Comparison of ENCODE assay signal across 28 mouse cellular contexts in genomic region chr10:122823642-122824041, GRCm38 (mm10).
"Had no signal": no experiment of that assay in that cellular context is flagged by ENCODE, and none has a peak within 500 bp of the region (broad histone marks: within the 10 kb centered on the region; RNA-seq: fewer than 3 reads in every experiment).

No protein-coding gene starts in this region.

- ATAC-seq: hindbrain, embryonic 16.5 days; inflammation-experienced regulatory T-cells, adult 6 months; intestine, embryonic 15.5 days; intestine, postnatal 0 days; liver, postnatal 0 days had no signal

- H3K9ac ChIP-seq: heart, embryonic 13.5 days; heart, embryonic 15.5 days; hindbrain, embryonic 12.5 days; hindbrain, embryonic 14.5 days; intestine, embryonic 15.5 days; limb, embryonic 13.5 days; liver, embryonic 13.5 days; liver, embryonic 15.5 days; liver, postnatal 0 days had no signal

- H3K4me2 ChIP-seq: heart, embryonic 11.5 days; heart, embryonic 13.5 days; heart, embryonic 15.5 days; hindbrain, embryonic 12.5 days; hindbrain, embryonic 14.5 days; intestine, embryonic 15.5 days; limb, embryonic 13.5 days; liver, embryonic 11.5 days; liver, embryonic 13.5 days; liver, embryonic 15.5 days had no signal

- H3K36me3 ChIP-seq: heart, embryonic 13.5 days; heart, embryonic 15.5 days; hindbrain, embryonic 10.5 days; hindbrain, embryonic 12.5 days; intestine, embryonic 15.5 days; limb, embryonic 13.5 days; liver, embryonic 13.5 days; liver, embryonic 15.5 days had no signal

- H3K27ac ChIP-seq: gastrocnemius, adult 2 months; heart, adult 2 months; heart, embryonic 13.5 days; heart, embryonic 15.5 days; hindbrain, embryonic 10.5 days; hindbrain, embryonic 12.5 days; hindbrain, embryonic 14.5 days; intestine, embryonic 15.5 days; layer of hippocampus, adult 2 months; left cerebral cortex, adult 2 months; limb, embryonic 13.5 days; liver, embryonic 13.5 days; liver, embryonic 15.5 days had no signal

- DNase-seq: gastrocnemius, adult 2 months; gastrocnemius, postnatal 25 days; heart, adult 2 months; heart, postnatal 14 days; heart, postnatal 4 days; kidney, adult 18-20 months; kidney, adult 8-10 months; kidney, postnatal 10 days; kidney, postnatal 25 days; kidney, postnatal 4 days; liver; liver, embryonic 13.5 days; liver, postnatal 0 days had no signal

- H3K27me3 ChIP-seq: heart, embryonic 13.5 days; heart, embryonic 15.5 days; hindbrain, embryonic 12.5 days; intestine, embryonic 15.5 days; limb, embryonic 13.5 days; liver, embryonic 13.5 days; liver, embryonic 15.5 days had no signal

- H3K9me3 ChIP-seq: heart, embryonic 13.5 days; heart, embryonic 15.5 days; hindbrain, embryonic 10.5 days; hindbrain, embryonic 12.5 days; intestine, embryonic 15.5 days; limb, embryonic 13.5 days; liver, embryonic 13.5 days; liver, embryonic 15.5 days had no signal

- H3K4me3 ChIP-seq: gastrocnemius, adult 2 months; heart, adult 2 months; heart, embryonic 13.5 days; heart, embryonic 15.5 days; hindbrain, embryonic 10.5 days; hindbrain, embryonic 12.5 days; intestine, embryonic 15.5 days; layer of hippocampus, adult 2 months; left cerebral cortex, adult 2 months; limb, embryonic 13.5 days; liver, embryonic 13.5 days; liver, embryonic 15.5 days had no signal

- H3K4me1 ChIP-seq: intestine, embryonic 15.5 days; liver, embryonic 13.5 days; liver, embryonic 15.5 days had no signal
